Mouse (Mus musculus): ENCODE data around the gene Mark2. TPM values are rescaled to one million over a fixed set of nuclear protein-coding genes. Genes with fewer than 3 reads are reported as not detected.
"Not testable (repeated sequence)": the region's sequence is repeated elsewhere in the genome, so short reads cannot be mapped to it uniquely, and the experiment has no call there.

Mark2 gene
- 63.8 and 68.6 TPM in 2 replicates for polyA plus RNA-seq (2016; fragmentation: Nextera tagmentation; extraction: Ambion mirVana)

GRCm38 (mm10) chr19:7341512-7342397, at the start of gene Mark2:
TSS of gene Mark2 (minus strand) at chr19:7341860.
- WGBS, result 2% methylated on average over 60 of the region's 63 CpGs
- peak; percentile 92 for ATAC-seq (ENCODE audit: low FRiP score, low read depth)
- H3K27ac ChIP-seq (replicated peaks), result peak within 1 kb of the TSS; percentile 89

GRCm38 (mm10) chr19:7388488-7388887, 46.8 kb upstream of the Mark2 start:
- H3K27me3 ChIP-seq, result no peaks in the 10 kb centered on the region
- H3K4me1 ChIP-seq, result peaks cover 10% of the 10 kb centered on the region
- 86% methylated on average over 6 of the region's 6 CpGs for WGBS
- H3K27ac ChIP-seq (replicated peaks), result no peak overlapping the region
- no peak overlapping the region for H3K4me2 ChIP-seq (replicated peaks)
- ATAC-seq (ENCODE audit: low FRiP score, low read depth), result no peak
- H3K4me3 ChIP-seq, result no peak overlapping the region
- peaks cover 4% of the 10 kb centered on the region; the same call in 1 of the 2 replicates for H3K36me3 ChIP-seq
- H3K9ac ChIP-seq (replicated peaks), result no peak overlapping the region
- H3K9me3 ChIP-seq, result no peaks in the 10 kb centered on the region

More at GRCm38 (mm10) chr19:7341512-7342397, at the start of gene Mark2:
- H3K9ac ChIP-seq (replicated peaks), result peak within 1 kb of the TSS; percentile 98
- H3K27me3 ChIP-seq, result no peaks in the 10 kb centered on the region
- no peaks in the 10 kb centered on the region for H3K36me3 ChIP-seq
- H3K9me3 ChIP-seq, result no peaks in the 10 kb centered on the region
- H3K4me1 ChIP-seq, result peaks cover 36% of the 10 kb centered on the region
- peak within 1 kb of the TSS; percentile 86 for H3K4me2 ChIP-seq (replicated peaks)
- H3K4me3 ChIP-seq, result peak within 1 kb of the TSS; percentile 93

GRCm38 (mm10) chr19:7386042-7386441, 44.4 kb upstream of the Mark2 start:
- WGBS, result 52% methylated on average over 2 of the region's 2 CpGs
- peaks cover 4% of the 10 kb centered on the region; the same call in 1 of the 2 replicates for H3K36me3 ChIP-seq
- ATAC-seq (ENCODE audit: low FRiP score, low read depth), result no peak

GRCm38 (mm10) chr19:7382903-7383865, 41.5 kb upstream of the Mark2 start, which contains the start of gene Spindoc:
TSS of gene Spindoc (minus strand) at chr19:7382994.
- ATAC-seq (ENCODE audit: low FRiP score, low read depth), result peak; percentile 97
- Histone ChIP-seq H3K4me3 (peak within 1 kb of the TSS; percentile 89), H3K4me2 (replicated peaks) (peak within 1 kb of the TSS; percentile 86), H3K4me1 (peaks cover 36% of the 10 kb centered on the region), H3K27ac (replicated peaks) (peak within 1 kb of the TSS; percentile 97), H3K27me3 (no peaks in the 10 kb centered on the region), H3K9me3 (no peaks in the 10 kb centered on the region), H3K9ac (replicated peaks) (peak within 1 kb of the TSS; percentile 96), H3K36me3 (0 out of 2 replicates have a peak, but pooled peaks cover 5% of the 10 kb centered on the region)
- under 1% methylated on average over 52 of the region's 52 CpGs for WGBS

More at GRCm38 (mm10) chr19:7386042-7386441, 44.4 kb upstream of the Mark2 start:
- Histone ChIP-seq H3K9me3 (no peaks in the 10 kb centered on the region), H3K9ac (replicated peaks) (no peak overlapping the region), H3K4me2 (replicated peaks) (no peak overlapping the region), H3K4me3 (no peak overlapping the region), H3K27ac (replicated peaks) (no peak overlapping the region), H3K27me3 (no peaks in the 10 kb centered on the region), H3K4me1 (peaks cover 21% of the 10 kb centered on the region)

GRCm38 (mm10) chr19:7382248-7382902, 40.7 kb upstream of the Mark2 start:
- Histone ChIP-seq H3K27me3 (no peaks in the 10 kb centered on the region), H3K9me3 (no peaks in the 10 kb centered on the region), H3K27ac (replicated peaks) (peak overlapping the region; percentile 97), H3K9ac (replicated peaks) (peak overlapping the region; percentile 96), H3K4me2 (replicated peaks) (peak overlapping the region; percentile 86), H3K36me3 (0 out of 2 replicates have a peak, but pooled peaks cover 5% of the 10 kb centered on the region), H3K4me3 (peak overlapping the region; percentile 89), H3K4me1 (peaks cover 36% of the 10 kb centered on the region)
- WGBS, result 0% methylated on average over 50 of the region's 60 CpGs
- no peak; the same call in 1 of the 2 replicates for ATAC-seq (ENCODE audit: low FRiP score, low read depth)

GRCm38 (mm10) chr19:7381906-7382247, 40.2 kb upstream of the Mark2 start:
- Histone ChIP-seq H3K36me3 (0 out of 2 replicates have a peak, but pooled peaks cover 5% of the 10 kb centered on the region), H3K27ac (replicated peaks) (peak overlapping the region; percentile 97), H3K4me1 (peaks cover 36% of the 10 kb centered on the region), H3K4me2 (replicated peaks) (peak overlapping the region; percentile 86), H3K9me3 (no peaks in the 10 kb centered on the region), H3K4me3 (peak overlapping the region; percentile 89), H3K9ac (replicated peaks) (peak overlapping the region; percentile 96), H3K27me3 (no peaks in the 10 kb centered on the region)
- WGBS, result under 1% methylated on average over 8 of the region's 8 CpGs
- ATAC-seq (ENCODE audit: low FRiP score, low read depth), result no peak

GRCm38 (mm10) chr19:7377639-7378038, 36.0 kb upstream of the Mark2 start:
- ATAC-seq (ENCODE audit: low FRiP score, low read depth), result no peak
- H3K27me3 ChIP-seq, result no peaks in the 10 kb centered on the region

GRCm38 (mm10) chr19:7374491-7374890, 32.8 kb upstream of the Mark2 start:
- H3K36me3 ChIP-seq, result peaks cover 73% of the 10 kb centered on the region
- 0 out of 2 replicates have a peak, but pooled peaks cover under 1% of the 10 kb centered on the region for H3K4me1 ChIP-seq
- WGBS, result 92% methylated on average over 8 of the region's 8 CpGs
- no peak overlapping the region for H3K27ac ChIP-seq (replicated peaks)
- H3K4me2 ChIP-seq (replicated peaks), result no peak overlapping the region
- no peak overlapping the region for H3K9ac ChIP-seq (replicated peaks)
- H3K9me3 ChIP-seq, result no peaks in the 10 kb centered on the region
- ATAC-seq (ENCODE audit: low FRiP score, low read depth), result no peak
- no peak overlapping the region for H3K4me3 ChIP-seq
- no peaks in the 10 kb centered on the region for H3K27me3 ChIP-seq

More at GRCm38 (mm10) chr19:7377639-7378038, 36.0 kb upstream of the Mark2 start:
- Histone ChIP-seq H3K36me3 (peaks cover 45% of the 10 kb centered on the region), H3K9ac (replicated peaks) (no peak overlapping the region; the same call in 1 of the 2 replicates), H3K4me1 (peaks cover 25% of the 10 kb centered on the region), H3K4me2 (replicated peaks) (no peak overlapping the region), H3K27ac (replicated peaks) (no peak overlapping the region), H3K4me3 (no peak overlapping the region), H3K9me3 (no peaks in the 10 kb centered on the region)
- 78% methylated on average over 2 of the region's 2 CpGs for WGBS

- not testable (repeated sequence) for H3K4me3 ChIP-seq; H3K4me2 ChIP-seq (replicated peaks); H3K27ac ChIP-seq (replicated peaks); H3K4me1 ChIP-seq; ATAC-seq (ENCODE audit: low FRiP score, low read depth); H3K9ac ChIP-seq (replicated peaks); H3K9me3 ChIP-seq; H3K27me3 ChIP-seq
- peaks cover 76% of the 10 kb centered on the region for H3K36me3 ChIP-seq
- 95% methylated on average over 4 of the region's 4 CpGs for WGBS
These were observed 27.8 kb upstream of the Mark2 start for GRCm38 (mm10) chr19:7369469-7369868.

- Histone ChIP-seq H3K36me3 (peaks cover 23% of the 10 kb centered on the region), H3K4me1 (no peaks in the 10 kb centered on the region), H3K9me3 (no peaks in the 10 kb centered on the region), H3K9ac (replicated peaks) (no peak overlapping the region), H3K4me2 (replicated peaks) (no peak overlapping the region), H3K4me3 (no peak overlapping the region), H3K27me3 (no peaks in the 10 kb centered on the region), H3K27ac (replicated peaks) (no peak overlapping the region)
- ATAC-seq (ENCODE audit: low FRiP score, low read depth), result no peak
- WGBS, result 51% methylated on average over 6 of the region's 6 CpGs
These were observed 12.0 kb upstream of the Mark2 start for GRCm38 (mm10) chr19:7353636-7354035.
